Mouse (Mus musculus) lung, postnatal 0 days (tissue): ENCODE results near the gene Tiparp.

Experiments
- CTCF ChIP-seq: IDR thresholded peaks from 2 replicates; pipeline ENCODE4 v1.5.1; 2016; ENCODE audit warnings: antibody characterized with exemption, mild to moderate bottlenecking
- EP300 ChIP-seq: IDR thresholded peaks from 2 replicates; pipeline ENCODE4 v1.6.1; 2016; ENCODE audit warnings: antibody characterized with exemption, mild to moderate bottlenecking, control low read depth

- TF ChIP-seq CTCF (no peak), EP300 (no peak)
Measured at GRCm38 (mm10) chr3:65601291-65602050, 73.3 kb downstream of the Tiparp start.
